Mouse (Mus musculus): ENCODE results near the gene Sfmbt2.

Gene Sfmbt2

GRCm38 (mm10) chr2:10372321-10372723, 2.0 kb downstream of the Sfmbt2 start:
- DNase-seq (ENCODE audit: low read depth), result peak; percentile 81

GRCm38 (mm10) chr2:10372776-10373507, 2.6 kb downstream of the Sfmbt2 start:
- peak; percentile 44 for DNase-seq (ENCODE audit: low read depth)

- DNase-seq (ENCODE audit: low read depth), result peak; percentile 54
Measured at GRCm38 (mm10) chr2:10373508-10374206, 3.3 kb downstream of the Sfmbt2 start.

GRCm38 (mm10) chr2:10374207-10375023, 4.1 kb downstream of the Sfmbt2 start:
- DNase-seq (ENCODE audit: low read depth), result peak; percentile 46

DNA sequence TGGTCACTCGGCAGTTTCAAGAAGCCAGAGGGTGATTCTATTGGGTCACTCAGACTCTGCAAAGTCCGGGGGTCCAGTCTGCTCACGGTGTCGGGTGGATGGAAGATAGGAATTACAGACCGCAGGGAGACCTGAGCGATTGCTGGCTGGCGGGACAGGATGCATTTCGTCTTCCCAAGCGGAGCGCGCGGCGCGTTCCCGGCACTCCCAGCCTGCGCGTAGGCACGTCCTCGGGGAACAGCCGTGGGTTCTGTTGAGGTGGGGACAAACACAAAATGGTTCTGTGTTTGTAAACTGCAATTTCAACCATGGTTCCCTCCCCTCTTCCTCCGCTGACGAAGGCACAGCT, 4.7 kb downstream of the Sfmbt2 start:
- DNase-seq (ENCODE audit: low read depth), result peak; percentile 20

DNA sequence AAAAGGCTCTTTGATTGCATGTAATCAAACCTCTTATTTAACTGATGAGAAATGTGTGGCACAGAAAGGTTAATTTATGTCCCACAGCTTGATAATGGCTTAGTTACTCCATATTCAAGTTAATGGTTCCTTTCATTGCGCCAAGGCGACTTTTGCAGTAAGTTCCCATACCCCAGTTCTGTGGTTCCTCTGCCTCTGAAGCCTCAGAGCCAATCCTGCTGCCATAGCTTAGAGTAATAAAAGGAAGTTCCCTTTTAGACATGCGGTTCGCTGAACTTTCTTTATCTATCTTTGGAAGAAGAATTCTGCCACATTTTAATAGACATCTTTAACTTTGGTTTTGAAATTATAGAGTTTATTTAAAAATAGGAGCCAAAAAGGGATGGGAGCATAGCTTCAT, 19.7 kb downstream of the Sfmbt2 start:
- no peak for DNase-seq (ENCODE audit: low read depth)

DNA sequence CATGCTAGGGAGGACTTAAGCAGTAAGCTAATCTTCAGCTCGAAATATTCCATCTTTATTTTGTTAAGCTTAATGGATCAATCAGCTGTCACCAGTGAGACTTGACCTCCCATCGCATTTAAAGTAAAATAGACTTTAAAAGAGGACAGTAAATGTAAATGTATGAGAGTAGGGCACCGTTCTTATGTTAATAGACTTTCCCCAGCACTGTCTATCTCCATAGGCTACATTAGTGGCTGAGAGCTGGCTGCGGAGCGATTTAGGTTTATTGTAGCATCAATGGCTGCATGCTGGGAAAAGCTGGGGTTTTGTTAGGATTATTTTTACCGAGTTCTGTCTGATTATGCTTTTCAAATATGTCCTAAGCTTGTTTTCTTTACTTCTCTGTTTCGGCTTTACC, 20.5 kb downstream of the Sfmbt2 start:
- DNase-seq (ENCODE audit: low read depth), result no peak

DNA sequence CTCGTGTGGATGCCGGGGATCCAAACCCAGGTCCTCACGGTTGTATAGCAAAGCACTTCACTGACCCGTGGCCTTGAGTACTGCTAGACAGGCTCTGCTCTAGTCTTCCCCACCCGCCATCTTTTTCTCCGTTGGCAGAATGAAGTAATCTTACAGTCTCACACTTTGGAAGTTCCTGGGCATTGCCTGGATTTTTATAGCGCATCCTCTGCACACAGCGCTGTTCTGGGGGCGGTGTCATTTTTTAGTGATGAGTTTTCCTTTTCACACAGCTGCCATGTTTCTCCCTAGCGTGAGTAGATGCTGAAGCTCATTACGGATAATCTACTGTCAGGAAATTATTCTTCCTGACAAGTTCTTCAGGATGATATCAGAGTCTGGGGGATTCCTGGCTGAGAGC, 24.8 kb downstream of the Sfmbt2 start:
- DNase-seq (ENCODE audit: low read depth), result no peak

DNA sequence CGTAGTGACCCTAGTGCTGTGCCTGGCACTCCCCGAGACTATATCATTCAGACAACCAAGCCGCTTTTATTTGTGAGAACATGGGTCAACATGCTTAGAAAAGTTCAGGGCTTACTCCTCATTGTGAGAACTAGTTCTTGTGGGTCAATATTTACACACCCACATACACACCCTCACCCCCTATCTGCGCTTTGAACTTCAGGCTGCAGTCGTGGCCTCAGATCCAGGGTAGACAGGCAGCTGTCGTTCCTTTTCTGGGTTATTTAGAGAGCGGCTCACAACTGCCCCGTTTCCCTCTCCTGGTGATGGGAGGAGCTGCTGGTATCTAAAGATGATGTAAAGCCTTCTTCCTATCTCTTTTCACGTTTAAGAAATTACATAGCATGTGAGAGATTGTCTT, 27.5 kb downstream of the Sfmbt2 start:
- no peak for DNase-seq (ENCODE audit: low read depth)

DNA sequence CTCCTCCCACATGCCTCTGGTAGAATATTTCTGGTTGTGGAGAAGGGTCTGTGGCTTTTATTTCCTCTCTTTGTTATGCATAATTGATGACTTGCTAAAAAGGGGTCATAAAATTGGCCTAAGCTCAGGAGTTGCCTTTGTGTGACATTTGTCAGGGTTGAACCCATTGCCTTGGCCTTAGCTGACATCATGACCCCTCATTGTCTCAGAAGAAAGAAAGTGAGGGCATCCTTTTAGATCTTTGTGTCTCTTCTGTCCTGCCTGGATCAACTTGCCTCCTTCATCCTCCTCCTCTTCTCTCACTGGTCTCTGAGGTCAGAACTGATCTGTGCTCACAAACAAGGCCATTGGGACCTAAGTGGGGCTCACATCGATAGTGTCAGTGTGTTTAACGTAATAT, 35.8 kb downstream of the Sfmbt2 start:
- no peak for DNase-seq (ENCODE audit: low read depth)

- no peak for DNase-seq (ENCODE audit: low read depth)
Measured at GRCm38 (mm10) chr2:10409422-10409821, 39.1 kb downstream of the Sfmbt2 start.

DNA sequence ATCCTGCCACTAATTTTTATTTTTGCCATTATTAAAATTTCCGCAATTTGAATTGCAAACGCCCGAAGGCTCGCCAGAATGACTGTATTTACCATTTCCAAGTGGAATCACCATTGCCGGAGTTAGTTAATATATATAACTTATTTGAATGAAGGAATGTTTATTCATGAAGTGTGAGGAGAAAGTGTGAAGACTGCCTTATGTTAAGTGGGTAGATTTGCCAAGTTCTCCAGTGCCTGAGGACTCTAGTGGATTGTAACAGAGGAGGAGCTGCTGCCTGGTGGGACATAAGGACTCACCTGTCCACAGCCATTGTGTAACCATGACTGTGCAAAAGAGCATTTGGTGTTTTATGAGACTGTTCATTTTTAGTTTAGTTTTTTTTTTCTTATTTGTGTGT, 39.8 kb downstream of the Sfmbt2 start:
- no peak for DNase-seq (ENCODE audit: low read depth)

DNA sequence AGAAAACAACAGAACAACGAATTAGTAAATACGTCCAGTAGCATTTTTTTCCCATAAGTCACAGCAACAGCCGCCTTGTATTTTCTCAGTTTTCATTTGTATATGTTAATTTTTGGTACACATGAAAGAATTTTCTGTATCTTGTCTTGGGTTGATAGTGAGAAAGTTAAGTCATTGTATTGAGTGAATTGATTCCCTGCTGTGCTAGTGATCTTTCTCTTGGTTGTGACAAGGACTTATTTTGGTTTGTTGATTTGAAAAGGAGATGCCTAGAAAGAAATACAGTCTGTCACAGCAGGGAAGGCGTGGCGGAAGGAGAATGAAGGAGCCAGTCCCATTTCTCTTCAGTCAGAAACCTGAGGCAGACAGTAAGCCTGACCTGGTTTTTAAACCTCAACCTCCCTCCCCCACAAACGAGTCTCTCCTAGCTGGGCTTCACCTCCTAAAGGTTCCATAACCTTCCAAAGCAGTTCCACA, 50.7 kb downstream of the Sfmbt2 start:
- DNase-seq (ENCODE audit: low read depth), result no peak

DNA sequence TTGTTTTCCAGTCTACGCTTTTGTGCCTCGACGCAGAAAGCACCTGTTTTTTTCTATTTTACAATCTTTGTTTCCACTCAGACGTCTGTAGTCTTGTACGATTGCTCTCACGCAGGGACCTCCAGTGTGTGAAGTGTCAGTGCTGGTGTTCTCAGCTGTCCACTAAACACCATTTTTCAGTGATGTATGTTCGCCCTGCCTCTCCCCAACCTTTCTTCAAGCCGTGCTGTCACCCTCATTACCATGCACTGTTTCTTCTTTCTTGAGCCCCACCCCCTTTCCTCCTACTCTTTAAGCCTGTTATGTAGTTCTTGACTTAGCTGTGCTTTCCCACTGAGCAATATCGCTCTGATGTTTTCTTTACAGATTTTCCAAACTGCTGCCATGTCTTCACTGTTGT, 67.0 kb downstream of the Sfmbt2 start:
- no peak for DNase-seq (ENCODE audit: low read depth)

DNA sequence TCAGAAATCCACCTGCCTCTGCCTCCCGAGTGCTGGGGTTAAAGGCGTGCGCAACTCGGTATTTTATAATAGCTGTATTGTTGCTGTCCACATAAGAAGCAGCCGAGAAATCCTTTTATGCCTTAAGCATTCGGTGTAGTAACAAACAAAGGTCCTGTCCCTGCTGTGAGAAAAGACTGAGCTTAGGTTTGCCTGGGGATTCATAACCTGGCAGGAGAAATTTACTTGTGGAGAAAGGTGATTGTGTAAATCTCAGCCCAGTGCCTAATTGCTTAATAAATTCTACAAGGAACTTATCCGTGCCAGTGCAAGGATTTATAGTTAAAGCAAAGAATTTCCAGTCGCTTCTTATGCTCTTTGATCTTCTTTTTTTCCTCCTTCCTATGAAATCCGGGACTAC, 71.5 kb downstream of the Sfmbt2 start:
- no peak for DNase-seq (ENCODE audit: low read depth)

GRCm38 (mm10) chr2:10453577-10453976, 83.3 kb downstream of the Sfmbt2 start:
- DNase-seq (ENCODE audit: low read depth), result no peak

GRCm38 (mm10) chr2:10458309-10458708, 88.0 kb downstream of the Sfmbt2 start:
- no peak for DNase-seq (ENCODE audit: low read depth)

GRCm38 (mm10) chr2:10516516-10516915, 146.2 kb downstream of the Sfmbt2 start:
- no peak for DNase-seq (ENCODE audit: low read depth)

DNA sequence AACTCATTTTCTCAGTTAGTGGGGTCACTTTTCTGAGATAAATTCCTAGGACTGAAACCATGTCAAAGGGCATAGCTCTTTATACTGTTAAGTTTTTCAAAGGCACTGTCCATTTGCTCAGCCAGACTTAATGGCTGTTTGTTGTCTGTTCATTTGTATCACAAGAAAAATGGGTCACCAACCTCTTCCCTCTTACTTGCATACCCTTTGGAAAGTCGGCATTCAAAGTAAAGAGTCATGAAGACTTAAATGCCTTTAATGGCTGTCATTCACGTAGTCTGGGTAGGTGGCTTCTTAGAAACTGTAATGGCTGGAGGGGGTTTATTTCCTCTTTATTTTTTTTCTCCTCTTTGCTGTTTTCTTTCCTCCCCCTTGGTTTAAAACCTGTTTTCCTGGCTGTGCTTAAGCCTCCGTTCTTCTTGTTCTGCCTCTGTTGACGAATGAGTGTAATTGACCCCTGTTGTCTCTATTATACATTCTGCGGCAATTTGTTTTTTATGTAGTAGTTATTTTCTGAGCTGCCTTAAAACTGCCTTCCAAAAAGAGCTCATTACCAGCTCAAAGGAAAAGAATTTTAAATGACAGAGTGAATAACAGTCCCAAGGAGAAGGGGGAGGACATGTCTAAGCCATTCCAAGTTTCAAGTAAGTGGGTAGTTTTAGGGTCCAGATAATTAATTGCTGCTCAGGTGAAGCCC, 151.6 kb downstream of the Sfmbt2 start:
- no peak for DNase-seq (ENCODE audit: low read depth)

DNA sequence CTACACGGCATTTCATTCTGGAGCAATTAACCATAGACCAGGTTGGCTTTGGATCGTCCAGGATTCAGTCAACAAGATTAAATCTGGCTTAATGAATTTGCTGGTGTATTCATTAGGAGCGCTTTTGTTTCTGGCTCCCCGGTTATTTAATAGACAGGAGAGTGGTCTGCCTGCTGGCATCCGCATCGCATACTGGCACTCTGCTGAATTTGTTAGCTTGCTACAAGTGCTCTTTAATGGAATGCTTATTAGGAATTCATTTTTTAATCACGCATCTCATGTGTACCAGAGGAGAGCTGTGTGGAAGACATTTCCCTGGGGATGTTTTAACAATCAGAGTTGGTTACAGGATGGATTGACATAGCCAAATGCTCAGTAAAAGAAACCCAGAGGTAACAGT, 155.3 kb downstream of the Sfmbt2 start:
- DNase-seq (ENCODE audit: low read depth), result no peak

GRCm38 (mm10) chr2:10541762-10542161, 171.5 kb downstream of the Sfmbt2 start:
- DNase-seq (ENCODE audit: low read depth), result no peak

DNA sequence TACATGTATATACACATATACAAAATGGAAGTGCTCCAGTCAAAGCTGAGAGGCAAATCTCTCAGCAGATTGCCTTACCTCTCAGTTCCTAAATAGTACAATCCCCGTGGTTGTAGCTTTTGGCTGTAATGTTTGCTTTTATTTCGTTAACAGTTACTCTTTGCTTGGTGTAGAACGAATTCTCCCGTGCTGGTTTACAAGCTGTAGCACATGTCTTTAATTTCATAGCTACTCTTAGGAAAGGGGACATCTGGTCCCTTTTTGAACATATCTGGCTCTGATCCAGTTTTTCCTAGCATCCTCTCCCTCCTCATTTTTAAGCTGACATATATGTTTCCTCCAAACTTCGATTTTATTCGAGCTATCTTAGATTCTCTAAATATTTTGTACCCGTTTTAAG, 172.1 kb downstream of the Sfmbt2 start:
- no peak for DNase-seq (ENCODE audit: low read depth)
